Mouse (Mus musculus): Measurements from ENCODE around the gene Olfr437.
"Not testable (repeated sequence)": the region's sequence is repeated elsewhere in the genome, so short reads cannot be mapped to it uniquely, and the experiment has no call there.

The Olfr437 gene

GRCm38 (mm10) chr6:43162982-43163381, at the start of gene Olfr437:
Gene Olfr437 (plus strand): TSS chr6:43163282.
- DNase-seq (ENCODE audit: low read depth), result no peak

- not testable (repeated sequence) for DNase-seq (ENCODE audit: low read depth)
Observed at GRCm38 (mm10) chr6:43146267-43146666, 16.8 kb upstream of the Olfr437 start, which contains the start of gene Olfr237-ps1. Gene Olfr237-ps1 (plus strand): TSS chr6:43146567.

- no peak for DNase-seq (ENCODE audit: low read depth)
Observed at GRCm38 (mm10) chr6:43159502-43159901, 3.6 kb upstream of the Olfr437 start.

GRCm38 (mm10) chr6:43167246-43167645, 4.2 kb downstream of the Olfr437 start:
- no peak for DNase-seq (ENCODE audit: low read depth)

- no peak for DNase-seq (ENCODE audit: low read depth)
Observed at GRCm38 (mm10) chr6:43171840-43172239, 8.8 kb downstream of the Olfr437 start, which contains the start of gene Olfr13. Gene Olfr13 (plus strand): TSS chr6:43172140.

GRCm38 (mm10) chr6:43178129-43178528, 15.0 kb downstream of the Olfr437 start:
- no peak for DNase-seq (ENCODE audit: low read depth)

GRCm38 (mm10) chr6:43178584-43179501, 15.8 kb downstream of the Olfr437 start:
- DNase-seq (ENCODE audit: low read depth), result no peak

GRCm38 (mm10) chr6:43190986-43191385, 27.9 kb downstream of the Olfr437 start:
- DNase-seq (ENCODE audit: low read depth), result no peak

- DNase-seq (ENCODE audit: low read depth), result no peak
Observed at GRCm38 (mm10) chr6:43196781-43197180, 33.7 kb downstream of the Olfr437 start, which contains the start of gene Olfr435. Gene Olfr435 (plus strand): TSS chr6:43197146.

- no peak for DNase-seq (ENCODE audit: low read depth)
Observed at GRCm38 (mm10) chr6:43198094-43198493, 35.0 kb downstream of the Olfr437 start.

GRCm38 (mm10) chr6:43202786-43203185, 39.7 kb downstream of the Olfr437 start:
- no peak for DNase-seq (ENCODE audit: low read depth)

GRCm38 (mm10) chr6:43205355-43205754, 42.3 kb downstream of the Olfr437 start:
- no peak for DNase-seq (ENCODE audit: low read depth)

GRCm38 (mm10) chr6:43212873-43213272, 49.8 kb downstream of the Olfr437 start, which contains the start of gene Olfr434:
Gene Olfr434 (plus strand): TSS chr6:43213021.
- DNase-seq (ENCODE audit: low read depth), result not testable (repeated sequence)
